Mouse (Mus musculus) kidney, postnatal 10 days (tissue): ENCODE data around the gene Rbpj.
"Not testable (repeated sequence)": the region's sequence is repeated elsewhere in the genome, so short reads cannot be mapped to it uniquely, and the experiment has no call there.

Source experiments
- DNase-seq: peaks from one replicate; pipeline ENCODE4 v3.0.0; 2021; ENCODE audit warnings: mixed read lengths

Rbpj gene

DNA sequence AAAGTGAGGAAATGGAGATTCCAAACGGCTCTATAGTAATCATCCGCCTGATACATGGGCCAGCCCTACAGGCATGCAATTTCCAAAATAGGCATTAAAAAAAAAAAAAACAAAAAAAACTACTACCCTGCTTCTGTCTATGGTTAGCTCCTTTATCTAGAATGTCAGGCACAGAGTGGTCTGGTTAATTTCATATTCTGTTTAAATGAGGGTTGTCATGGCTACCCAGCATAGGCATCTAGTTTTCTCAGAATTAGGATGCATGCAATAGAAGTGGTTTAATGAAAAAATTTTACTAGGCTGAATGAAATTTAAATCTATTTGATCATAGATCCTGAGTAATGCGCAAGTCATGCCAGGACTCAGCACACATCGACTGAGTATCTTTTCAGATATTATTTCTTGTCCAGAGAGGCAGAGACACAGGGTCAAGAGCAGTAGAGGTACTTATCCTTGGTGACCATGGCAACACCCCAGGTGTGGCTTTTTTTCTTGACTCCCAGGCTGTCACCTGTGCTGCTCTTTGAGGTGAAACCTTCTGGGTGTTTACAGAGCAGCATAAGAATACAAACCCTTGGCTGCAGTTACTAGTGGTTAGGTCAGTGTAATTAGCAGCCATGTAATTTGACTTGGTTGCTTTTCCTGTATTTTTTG is 49.1 kb downstream of the Rbpj start:
- DNase-seq = no peak

DNA sequence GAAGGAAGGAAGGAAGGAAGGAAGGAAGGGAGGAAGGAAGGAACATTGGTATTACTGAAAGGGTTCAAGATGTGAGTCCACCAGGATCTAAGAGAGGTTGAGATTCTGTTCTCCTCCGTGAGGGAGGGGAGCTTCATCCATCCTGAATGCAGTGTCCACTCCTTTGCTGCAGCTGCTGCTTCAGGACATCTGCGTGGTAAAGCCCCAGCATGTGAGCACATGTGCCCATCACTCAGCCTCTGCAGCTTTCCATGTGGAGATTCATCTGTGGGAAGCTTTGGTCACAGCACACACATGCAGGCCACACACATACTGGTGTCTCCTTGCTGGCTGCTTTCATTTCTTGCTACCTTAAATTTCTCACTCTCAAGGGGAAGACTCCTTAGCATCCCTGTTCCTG is 50.5 kb downstream of the Rbpj start:
- DNase-seq = no peak

DNA sequence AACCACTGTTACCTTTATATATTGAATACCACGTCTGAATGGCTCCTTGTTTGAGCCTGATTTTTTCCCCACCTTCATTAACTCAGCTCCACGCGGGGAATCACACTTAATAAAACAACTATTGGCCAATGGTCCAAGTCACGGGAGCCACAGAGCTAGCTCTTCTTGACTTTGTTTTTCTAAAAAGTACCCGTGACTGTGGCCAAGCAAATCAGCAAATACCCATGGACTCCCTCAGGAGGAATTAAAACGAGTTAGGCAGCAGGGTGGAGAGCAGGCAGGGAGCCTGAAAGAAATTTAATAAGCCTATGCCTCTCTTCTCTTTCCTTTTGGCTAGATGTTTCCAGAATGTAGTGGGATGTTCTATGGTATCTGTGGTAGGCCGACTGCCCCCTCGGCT is 51.9 kb downstream of the Rbpj start:
- DNase-seq = no peak

DNA sequence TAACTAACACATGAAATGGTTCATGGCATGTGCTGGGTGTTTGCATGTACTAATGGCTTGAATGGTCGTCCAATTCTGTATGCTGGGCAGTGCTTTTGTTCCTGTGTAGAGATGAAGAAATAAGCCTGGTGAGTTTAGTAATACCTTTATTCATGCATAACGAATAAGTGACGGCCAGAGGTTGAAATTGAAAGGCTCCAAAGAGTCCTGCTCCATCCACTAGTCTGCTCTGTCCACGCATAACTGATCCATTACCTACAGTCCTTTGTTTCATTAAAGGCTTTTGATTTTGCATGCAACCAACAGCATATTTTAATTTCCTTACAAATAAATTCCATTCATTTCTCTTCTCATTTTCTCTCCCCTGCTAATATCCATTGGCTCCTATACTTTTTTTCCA is 53.2 kb downstream of the Rbpj start:
- DNase-seq = no peak

GRCm38 (mm10) chr5:53519998-53520577 is 54.1 kb downstream of the Rbpj start:
- no peak for DNase-seq

GRCm38 (mm10) chr5:53523046-53523445 is 57.1 kb downstream of the Rbpj start:
- DNase-seq = peak; percentile 76

DNA sequence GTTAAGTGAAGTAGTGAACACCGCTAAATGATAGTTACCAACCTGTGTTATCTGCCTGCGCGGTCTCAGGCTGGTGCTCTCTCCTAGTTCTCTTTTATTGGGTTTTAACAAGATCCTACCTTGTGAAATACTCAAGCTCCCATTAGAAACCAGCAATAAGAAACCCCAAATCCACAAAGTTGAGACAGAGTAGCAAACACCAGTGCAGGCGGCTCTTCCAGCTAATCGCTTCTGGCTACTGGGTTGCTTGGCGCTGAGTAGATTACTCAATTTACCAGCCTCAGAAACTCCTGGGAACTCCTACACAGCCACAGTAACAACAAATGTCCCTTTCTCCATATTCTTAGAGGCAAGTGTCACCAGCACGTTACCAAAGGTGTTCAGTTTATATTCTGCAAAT is 58.2 kb downstream of the Rbpj start:
- DNase-seq = no peak

DNA sequence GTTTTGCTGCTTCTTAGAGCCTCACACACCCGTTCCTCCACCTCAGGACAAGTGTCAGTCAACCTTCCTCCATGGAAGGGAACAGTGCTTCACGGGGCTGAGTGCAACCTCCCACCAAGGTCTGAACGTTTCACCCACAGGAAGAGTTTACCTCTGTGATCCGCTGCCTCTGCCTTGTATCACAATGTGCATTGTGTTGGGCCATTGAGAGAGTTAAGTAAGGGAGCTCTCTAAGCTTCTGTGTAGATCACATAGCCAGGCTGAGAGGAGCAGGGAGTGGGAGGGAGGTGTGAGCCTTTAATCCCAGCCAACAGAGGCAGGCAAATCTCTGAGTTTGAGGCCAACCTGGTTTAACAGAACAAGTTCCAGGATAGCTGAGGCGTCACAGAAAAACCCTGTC is 58.9 kb downstream of the Rbpj start:
- DNase-seq = no peak

- no peak for DNase-seq
These were observed 59.5 kb downstream of the Rbpj start for GRCm38 (mm10) chr5:53525305-53526069.

GRCm38 (mm10) chr5:53526070-53526430 is 60.1 kb downstream of the Rbpj start:
- no peak for DNase-seq

DNA sequence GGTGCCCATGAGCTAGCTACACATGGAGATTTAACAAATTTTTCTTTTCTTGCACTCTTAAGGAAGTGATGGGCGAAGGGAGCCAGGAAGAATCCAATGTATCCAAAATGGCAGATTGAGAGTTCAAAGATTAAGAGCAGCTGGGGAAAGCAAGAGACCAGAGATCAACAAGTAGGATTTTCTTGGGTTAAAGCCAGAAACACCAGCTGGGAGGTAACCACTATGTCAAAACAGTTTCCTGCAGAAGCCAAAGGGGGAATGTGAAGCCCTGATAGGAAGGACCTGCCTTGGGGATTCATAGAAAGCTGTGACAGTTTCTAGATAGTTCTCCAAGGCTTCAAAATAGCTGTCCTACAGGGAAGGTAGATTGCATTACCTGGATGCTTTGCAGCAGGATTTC is 63.9 kb downstream of the Rbpj start:
- peak; percentile 62 for DNase-seq

- DNase-seq = no peak
These were observed 69.1 kb downstream of the Rbpj start for GRCm38 (mm10) chr5:53535096-53535495.

GRCm38 (mm10) chr5:53536635-53537554 is 70.9 kb downstream of the Rbpj start:
- DNase-seq = no peak

DNA sequence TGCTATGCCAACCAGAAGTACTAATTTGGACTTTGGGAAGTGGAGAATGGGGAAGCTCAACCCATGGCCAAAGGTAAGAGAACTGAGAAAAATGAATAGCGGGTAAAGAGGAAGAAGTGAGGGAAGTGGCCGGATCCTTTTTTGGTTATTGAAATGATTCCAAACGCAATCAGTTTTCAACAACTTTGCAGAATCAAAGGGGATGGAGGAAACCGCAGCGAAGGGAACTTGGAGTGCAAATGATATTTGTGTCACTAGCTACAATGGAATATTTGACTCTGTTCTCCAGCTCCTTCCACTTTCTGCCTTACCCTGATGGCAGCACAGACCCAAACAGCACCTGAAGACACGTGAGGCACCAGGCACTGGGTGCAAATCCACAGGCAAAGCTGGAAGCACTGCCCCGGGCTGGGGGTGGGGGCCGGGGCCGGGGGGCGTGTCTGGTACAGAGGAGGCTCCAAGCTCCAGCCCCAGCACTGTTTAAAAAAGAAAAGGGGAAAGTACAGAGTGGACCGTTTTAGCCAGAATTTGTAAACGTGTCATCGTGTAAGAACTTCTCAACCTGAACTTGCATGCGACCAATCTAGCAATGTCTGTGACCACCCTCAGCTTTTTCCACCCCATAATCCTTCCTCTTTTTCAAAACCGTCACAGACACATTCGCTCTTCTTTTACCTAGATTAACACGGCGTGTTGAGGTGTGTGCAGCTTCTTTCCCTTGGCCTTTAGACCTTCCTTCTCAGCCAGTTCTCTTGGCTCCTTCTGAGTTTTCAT is 74.1 kb downstream of the Rbpj start:
- DNase-seq = no peak

- DNase-seq = no peak
These were observed 76.1 kb downstream of the Rbpj start for GRCm38 (mm10) chr5:53542073-53542472.

DNA sequence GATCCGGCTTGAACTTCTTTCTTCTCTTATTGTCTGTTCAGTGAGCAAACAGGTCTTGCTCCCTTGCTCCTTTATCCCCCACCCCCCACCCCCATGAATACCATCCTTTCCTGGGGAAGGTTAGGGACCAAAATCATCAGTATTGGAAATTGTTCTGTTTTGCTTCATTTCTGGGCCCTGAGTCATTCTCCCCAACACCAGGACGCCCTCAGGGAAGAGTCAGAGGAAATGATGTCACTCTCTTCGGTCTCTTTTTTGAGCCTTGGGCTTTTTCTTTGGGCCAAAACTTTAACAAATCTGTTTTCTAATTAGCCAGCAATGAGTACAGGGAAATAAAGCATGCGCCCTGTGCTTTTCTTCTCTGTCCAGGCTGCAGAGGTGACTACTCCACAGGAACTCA is 77.4 kb downstream of the Rbpj start:
- no peak for DNase-seq

DNA sequence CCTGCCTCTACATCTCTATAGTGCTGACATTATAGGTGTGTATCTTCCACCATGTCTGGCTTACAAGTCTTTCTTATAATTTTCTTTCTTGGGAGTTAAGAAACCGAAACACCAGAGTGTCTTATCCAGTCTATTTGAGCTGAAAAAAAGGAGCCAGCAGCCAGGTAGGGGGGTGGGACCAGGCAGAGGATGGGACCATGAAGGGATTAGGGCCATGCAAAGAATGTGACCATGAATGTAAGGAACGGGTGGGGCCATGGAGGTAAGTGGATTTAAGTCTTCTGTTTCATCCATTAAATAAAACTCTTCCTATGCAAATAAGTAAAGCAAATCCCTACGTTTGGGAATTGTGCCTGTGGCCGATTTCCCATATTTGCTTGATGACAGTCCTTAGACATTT is 78.0 kb downstream of the Rbpj start:
- DNase-seq = no peak

DNA sequence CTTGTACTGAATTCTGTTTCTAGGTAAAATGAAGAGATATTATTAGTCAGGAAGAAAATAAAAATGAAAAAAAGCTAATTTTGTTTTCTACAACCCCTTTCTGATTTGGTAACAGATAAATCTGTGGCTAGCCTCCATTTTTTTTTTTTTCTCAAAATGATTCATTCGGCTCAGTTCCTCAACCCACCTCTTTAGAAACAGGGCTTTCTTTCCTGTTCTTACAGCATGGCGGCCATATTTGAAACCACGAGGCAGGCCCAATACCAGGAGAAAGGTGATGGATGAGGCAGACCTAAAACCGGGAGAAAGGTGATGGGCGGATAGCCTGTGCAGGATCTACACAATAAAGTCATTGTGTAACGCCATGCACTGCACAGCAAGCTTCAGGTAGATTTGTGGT is 80.5 kb downstream of the Rbpj start:
- no peak for DNase-seq

GRCm38 (mm10) chr5:53546979-53547472 is 81.1 kb downstream of the Rbpj start:
- DNase-seq = peak; percentile 55

GRCm38 (mm10) chr5:53550329-53550728 is 84.4 kb downstream of the Rbpj start:
- DNase-seq = not testable (repeated sequence)

GRCm38 (mm10) chr5:53551394-53551793 is 85.4 kb downstream of the Rbpj start:
- DNase-seq = no peak

DNA sequence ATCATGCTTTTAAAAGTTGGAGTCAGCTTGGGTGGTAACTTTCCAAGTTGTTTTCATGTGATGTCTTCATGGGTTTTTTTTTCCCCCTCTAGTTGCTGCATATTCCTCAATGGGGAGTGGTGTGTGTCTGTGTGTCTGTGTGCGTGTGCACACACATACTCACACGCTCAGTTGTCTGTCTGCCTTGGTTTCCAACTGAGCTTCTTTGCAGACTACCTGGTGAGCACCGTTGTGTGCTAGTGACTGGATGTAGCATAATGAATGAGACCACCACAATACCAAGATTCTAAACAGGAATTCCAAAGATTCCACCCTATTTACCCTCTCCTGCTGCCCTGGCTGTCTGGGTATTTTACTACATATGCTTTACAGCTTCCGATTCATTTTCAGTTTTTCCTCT is 86.0 kb downstream of the Rbpj start:
- no peak for DNase-seq
